Mouse (Mus musculus) cerebellum, adult 2 months (tissue): ENCODE measurements around the gene Tanc1.

Experiments used
- CTCF ChIP-seq: fragments of 200-500 bp; IDR thresholded peaks from 2 replicates; pipeline ENCODE4 v1.5.1; 2011; ENCODE audit warnings: low read depth, mild to moderate bottlenecking, control low read depth, low read length, moderate library complexity, borderline replicate concordance; ENCODE audit not compliant: insufficient read depth
- POLR2A ChIP-seq: fragments of 200-500 bp; IDR thresholded peaks from 2 replicates; pipeline ENCODE4 v1.6.1; 2011; ENCODE audit warnings: low read length, control low read depth, borderline replicate concordance; ENCODE audit not compliant: insufficient read depth

DNA sequence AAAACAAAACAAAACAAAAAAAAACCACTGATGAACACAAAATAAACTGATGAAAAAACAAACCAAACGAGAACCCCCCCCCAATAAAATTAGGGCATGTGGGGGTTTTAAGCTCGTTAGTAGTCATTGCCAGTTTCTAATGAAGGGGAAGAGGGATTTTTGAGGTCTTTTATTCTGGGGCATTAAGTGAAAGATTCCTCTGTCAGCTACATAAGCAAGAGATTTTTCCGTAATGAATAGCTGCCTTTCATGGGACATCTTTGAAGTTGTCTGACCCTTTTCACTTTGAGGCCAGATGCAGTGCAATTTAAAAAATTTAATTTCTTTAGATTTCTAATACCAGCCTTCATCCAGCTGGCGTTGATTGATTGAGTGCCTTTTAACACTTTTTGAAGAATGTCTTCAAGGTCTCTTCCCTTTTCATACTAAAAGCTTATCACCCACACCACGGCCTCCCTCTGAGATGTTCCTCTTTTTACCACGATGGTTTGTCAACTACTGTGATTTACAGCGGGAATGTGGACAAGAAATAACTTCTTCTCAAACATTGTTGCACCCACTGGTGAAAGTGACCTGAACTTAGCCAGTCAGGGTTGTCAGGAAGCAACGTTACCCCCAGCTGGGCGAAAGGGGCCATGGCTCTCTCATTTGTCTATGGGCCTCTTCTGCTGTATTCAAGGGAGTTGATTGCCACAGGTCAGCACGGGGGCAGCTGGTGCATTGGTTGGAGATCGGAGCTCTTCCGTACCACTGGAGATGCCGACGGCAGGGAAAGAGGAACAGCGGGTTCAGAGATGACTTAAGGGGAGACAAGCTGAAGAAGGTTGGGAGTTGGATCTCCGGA, 76.6 kb downstream of the Tanc1 start:
- TF ChIP-seq CTCF: no peak
- no peak for TF ChIP-seq POLR2A
